In the genomic region with DNA sequence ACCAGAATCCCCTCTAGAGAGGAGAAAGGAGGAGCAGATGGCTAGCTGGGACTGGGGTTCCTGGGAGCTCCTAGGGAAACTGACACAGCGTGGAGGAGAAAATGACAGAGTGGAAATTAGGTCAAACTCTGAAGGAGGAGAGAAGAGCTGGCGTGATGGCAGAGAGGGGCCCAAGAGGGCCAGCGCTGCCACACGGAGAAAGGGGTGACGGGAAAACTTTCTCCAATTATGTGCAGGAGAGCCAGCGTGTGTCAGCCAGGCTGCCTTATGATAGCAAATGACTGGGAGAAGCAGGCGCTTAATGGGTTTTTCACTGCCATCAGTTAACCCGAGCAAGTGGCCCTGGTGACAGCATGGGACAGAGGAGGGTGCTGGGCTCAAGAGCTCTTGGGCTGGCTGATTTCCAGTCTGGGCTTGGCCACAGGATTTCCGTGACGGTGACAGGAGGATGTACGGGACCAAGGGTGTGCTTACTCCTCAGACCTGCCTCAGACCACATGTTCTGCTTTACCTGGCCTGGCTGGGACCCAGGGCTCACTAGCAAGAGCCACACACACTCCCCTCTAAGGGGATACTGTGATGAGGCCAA, we compare ENCODE assay signal across 23 mouse cellular contexts.
DNase-seq lines count a peak whose midpoint lies in the region; ATAC-seq and TF ChIP-seq lines count a peak whose summit lies in the region.
"Had no signal": no experiment of that assay in that cellular context is flagged by ENCODE, and none has a peak within 500 bp of the region (broad histone marks: within the 10 kb centered on the region; RNA-seq: fewer than 3 reads in every experiment).

No protein-coding gene starts in this region.

- no peak overlapping the region for H3K4me2 ChIP-seq in midbrain, postnatal 0 days (ENCODE audit: low read depth, low read length, poor library complexity, severe bottlenecking)
- no peak overlapping the region for H3K4me2 ChIP-seq in midbrain, embryonic 16.5 days (ENCODE audit: low read length)
- H3K4me2 ChIP-seq: forebrain, embryonic 12.5 days; heart, embryonic 15.5 days; hindbrain, embryonic 15.5 days; kidney, embryonic 15.5 days; limb, embryonic 13.5 days; liver, embryonic 13.5 days; lung, embryonic 14.5 days had no signal

- no peak for ATAC-seq in midbrain, postnatal 0 days (ENCODE audit: low FRiP score)
- ATAC-seq in midbrain, embryonic 16.5 days: no peak
- ATAC-seq: intestine, postnatal 0 days had no signal

- H3K4me3 ChIP-seq in midbrain, postnatal 0 days (ENCODE audit: low read depth, low read length): no peak overlapping the region
- no peak overlapping the region for H3K4me3 ChIP-seq in midbrain, embryonic 16.5 days (ENCODE audit: low read depth, low read length)
- H3K4me3 ChIP-seq: forebrain, embryonic 12.5 days; heart, embryonic 15.5 days; hindbrain, embryonic 15.5 days; kidney, embryonic 15.5 days; limb, embryonic 13.5 days; liver, embryonic 13.5 days had no signal

- peak; percentile 34 for DNase-seq in cerebellum, adult 11-12 months
- DNase-seq in cerebellum, postnatal 4 days (ENCODE audit: low spot score in 2 of 2): no peak
- no peak for DNase-seq in midbrain, postnatal 0 days (ENCODE audit: low spot score)
- DNase-seq in cerebellum, postnatal 36 days: peak; percentile 37 to 41
- peak; percentile 60 for DNase-seq in retina, embryonic 14.5 days (ENCODE audit: low spot score)
- DNase-seq in urinary bladder, postnatal 25 days (ENCODE audit: low spot score): no peak
- no peak for DNase-seq in MN1 (ENCODE audit: low spot score)
- DNase-seq: adrenal gland, postnatal 25 days; gastrocnemius, postnatal 14 days; heart, adult 18-20 months; kidney, postnatal 4 days; liver, embryonic 13.5 days; lung, embryonic 14.5 days; midbrain, embryonic 14.5 days; right cerebral cortex, adult 18-20 months had no signal

- no peaks in the 10 kb centered on the region for H3K27me3 ChIP-seq in midbrain, postnatal 0 days (ENCODE audit: insufficient read depth, low read length)
- H3K27me3 ChIP-seq in midbrain, embryonic 16.5 days (ENCODE audit: control insufficient read depth, insufficient read depth, low read depth, low read length): no peaks in the 10 kb centered on the region
- H3K27me3 ChIP-seq: forebrain, embryonic 12.5 days; hindbrain, embryonic 15.5 days; kidney, embryonic 15.5 days; limb, embryonic 13.5 days had no signal

- H3K27ac ChIP-seq in midbrain, postnatal 0 days (ENCODE audit: low read depth, low read length): no peak overlapping the region
- H3K27ac ChIP-seq in midbrain, embryonic 16.5 days (ENCODE audit: low read length): no peak overlapping the region
- H3K27ac ChIP-seq: forebrain, embryonic 12.5 days; heart, embryonic 15.5 days; hindbrain, embryonic 15.5 days; kidney, embryonic 15.5 days; limb, embryonic 13.5 days; liver, embryonic 13.5 days had no signal

- H3K36me3 ChIP-seq in midbrain, postnatal 0 days (ENCODE audit: insufficient read depth, low read length): no peaks in the 10 kb centered on the region
- no peaks in the 10 kb centered on the region for H3K36me3 ChIP-seq in midbrain, embryonic 16.5 days (ENCODE audit: control insufficient read depth, insufficient read depth, low read length)
- H3K36me3 ChIP-seq: forebrain, embryonic 12.5 days; G1E; heart, embryonic 15.5 days; hindbrain, embryonic 15.5 days; kidney, embryonic 15.5 days; limb, embryonic 13.5 days; liver, embryonic 13.5 days had no signal

- 63% methylated on average over 11 of the region's 11 CpGs for WGBS in midbrain, postnatal 0 days
- WGBS in midbrain, embryonic 16.5 days: 59% methylated on average over 11 of the region's 11 CpGs

- 0 out of 2 replicates have a peak, but pooled peaks cover 3% of the 10 kb centered on the region for H3K4me1 ChIP-seq in midbrain, postnatal 0 days (ENCODE audit: insufficient read depth, low read length)
- peaks cover 5% of the 10 kb centered on the region; the same call in 1 of the 2 replicates for H3K4me1 ChIP-seq in midbrain, embryonic 16.5 days (ENCODE audit: control insufficient read depth, insufficient read depth, low read length)
- H3K4me1 ChIP-seq: forebrain, embryonic 12.5 days; heart, embryonic 15.5 days; kidney, embryonic 15.5 days; limb, embryonic 13.5 days had no signal

- H3K9ac ChIP-seq in midbrain, postnatal 0 days (replicated peaks; ENCODE audit: low read length, poor library complexity, severe bottlenecking): 0 out of 2 replicates have a peak overlapping the region, but pooled peaks have one; percentile 2
- H3K9ac ChIP-seq in midbrain, embryonic 16.5 days (ENCODE audit: low read depth, low read length): no peak overlapping the region
- H3K9ac ChIP-seq: forebrain, embryonic 12.5 days; heart, embryonic 15.5 days; hindbrain, embryonic 15.5 days; kidney, embryonic 15.5 days; limb, embryonic 13.5 days; liver, embryonic 13.5 days; lung, embryonic 14.5 days had no signal

- H3K9me3 ChIP-seq in midbrain, postnatal 0 days (ENCODE audit: low read length): no peaks in the 10 kb centered on the region
- no peaks in the 10 kb centered on the region for H3K9me3 ChIP-seq in midbrain, embryonic 16.5 days (replicated peaks; ENCODE audit: control insufficient read depth, low read length, poor library complexity, severe bottlenecking)
- H3K9me3 ChIP-seq: forebrain, embryonic 12.5 days; G1E; heart, embryonic 15.5 days; hindbrain, embryonic 15.5 days; kidney, embryonic 15.5 days; limb, embryonic 13.5 days; liver, embryonic 13.5 days had no signal

- no peak for TF ChIP-seq CTCF in midbrain, postnatal 0 days (IDR thresholded peaks at IDR 0.05)

Comparison
In these comparisons a context has a peak if more than half of its experiments do, and no peak if none do; other contexts are left out.
1. DNase-seq: peak in cerebellum, adult 11-12 months (single experiment), cerebellum, postnatal 36 days (2 of 2) and retina, embryonic 14.5 days (single experiment); none in cerebellum, postnatal 4 days (0 of 2), midbrain, postnatal 0 days (single experiment), urinary bladder, postnatal 25 days (single experiment) and MN1 (single experiment).